Mouse (Mus musculus): Measurements from ENCODE around the gene Efhc1. TPM values are rescaled to one million over a fixed set of nuclear protein-coding genes. Genes with fewer than 3 reads are reported as not detected.

The Efhc1 gene
- polyA plus RNA-seq, 1 experiment from 2014 or later: 2.8 TPM

DNA sequence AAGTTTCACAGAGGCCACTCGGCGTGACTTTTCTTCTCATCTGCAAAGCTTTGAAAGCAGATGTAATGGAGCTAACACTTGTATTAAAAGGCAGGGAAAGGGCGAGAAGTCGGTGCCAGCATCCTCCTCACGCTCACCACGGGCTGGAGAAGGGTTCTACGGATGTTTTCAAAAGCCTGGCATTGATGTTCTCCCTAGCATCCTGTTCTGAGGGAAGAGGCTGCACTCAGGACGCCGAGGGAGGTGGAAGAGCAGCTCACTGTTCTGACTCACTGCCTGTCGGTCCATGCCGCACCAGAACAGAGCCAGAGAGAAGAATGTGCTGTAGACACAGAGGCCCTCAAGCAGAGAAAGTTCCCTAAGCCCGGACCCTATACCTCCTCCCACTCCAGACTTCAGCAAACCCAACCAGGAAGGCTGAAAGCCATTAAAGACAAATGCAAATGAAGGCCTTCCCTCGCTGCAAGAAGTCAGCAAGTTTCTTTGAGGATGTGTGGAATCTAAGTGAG lies 46.5 kb downstream of the Efhc1 start:
- DNase-seq (ENCODE audit: low spot score) (no peak), ATAC-seq (replicated peaks; ENCODE audit: insufficient number of reproducible peaks, low FRiP score, low TSS enrichment, low read depth) (no peak)
- Histone ChIP-seq H3K9me3 (replicated peaks; ENCODE audit: control insufficient read depth, low read length) (no peaks in the 10 kb centered on the region), H3K27me3 (ENCODE audit: control insufficient read depth, insufficient read depth, low read length) (no peaks in the 10 kb centered on the region), H3K9ac (replicated peaks; ENCODE audit: low read length) (no peak overlapping the region; the same call in 1 of the 2 replicates), H3K4me2 (ENCODE audit: low read depth, low read length) (no peak overlapping the region), H3K36me3 (replicated peaks; ENCODE audit: control insufficient read depth, insufficient read depth, low read depth, low read length) (no peaks in the 10 kb centered on the region), H3K4me3 (ENCODE audit: low read depth, low read length) (no peak overlapping the region), H3K27ac (replicated peaks; ENCODE audit: low read depth, low read length) (no peak overlapping the region), H3K4me1 (ENCODE audit: control insufficient read depth, insufficient read depth, low read length) (no peaks in the 10 kb centered on the region)
- WGBS: 56% methylated on average over 13 of the region's 13 CpGs

DNA sequence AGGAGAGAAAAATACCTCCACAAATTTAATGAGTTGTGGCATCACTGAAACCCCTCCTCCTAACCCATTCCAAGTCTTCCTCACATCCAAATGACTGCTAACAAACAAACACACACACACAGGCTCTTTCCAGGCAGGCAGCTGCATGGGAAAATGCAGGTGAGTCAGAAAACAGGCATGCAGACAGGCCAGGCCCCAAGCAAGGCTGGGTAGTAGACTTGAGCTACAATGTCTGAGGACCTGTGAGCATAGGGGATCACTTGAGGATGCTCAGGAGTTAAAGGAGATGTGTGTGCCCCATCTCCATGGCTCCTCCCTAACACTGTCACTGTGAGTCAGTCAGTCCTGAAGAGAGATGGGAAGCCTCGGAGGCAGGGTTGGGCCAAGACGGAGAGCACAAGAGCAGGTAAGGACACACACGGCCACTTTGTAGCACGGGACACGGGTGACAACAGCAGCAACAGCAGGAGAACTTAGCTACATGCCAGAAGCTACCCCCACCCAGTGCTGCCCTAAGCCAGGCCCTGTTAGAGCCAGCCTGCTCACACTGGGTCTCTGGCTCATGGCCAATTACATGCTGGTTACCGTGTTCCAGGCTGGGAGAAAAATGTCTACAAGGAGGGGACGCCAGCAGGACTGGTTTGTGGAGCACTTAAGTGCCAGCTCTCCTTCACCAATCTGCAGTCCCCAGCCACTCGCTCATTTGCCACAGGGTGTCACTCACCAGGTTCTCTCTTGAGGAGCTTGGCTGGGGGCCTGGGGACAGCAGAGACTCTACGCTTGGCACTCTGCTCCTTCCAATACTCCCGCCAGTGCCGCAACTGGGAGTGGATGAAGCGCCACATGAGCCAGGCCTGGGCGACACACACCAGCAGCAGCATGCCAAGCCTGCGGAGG lies 51.1 kb downstream of the Efhc1 start:
- Histone ChIP-seq H3K27me3 (ENCODE audit: control insufficient read depth, insufficient read depth, low read length) (no peaks in the 10 kb centered on the region), H3K27ac (replicated peaks; ENCODE audit: low read depth, low read length) (no peak overlapping the region), H3K4me1 (ENCODE audit: control insufficient read depth, insufficient read depth, low read length) (no peaks in the 10 kb centered on the region), H3K9ac (replicated peaks; ENCODE audit: low read length) (no peak overlapping the region), H3K4me2 (ENCODE audit: low read depth, low read length) (no peak overlapping the region), H3K36me3 (replicated peaks; ENCODE audit: control insufficient read depth, insufficient read depth, low read depth, low read length) (no peaks in the 10 kb centered on the region; the same call in 1 of the 2 replicates), H3K9me3 (replicated peaks; ENCODE audit: control insufficient read depth, low read length) (no peaks in the 10 kb centered on the region), H3K4me3 (ENCODE audit: low read depth, low read length) (no peak overlapping the region)
- DNase-seq (ENCODE audit: low spot score) (no peak), ATAC-seq (replicated peaks; ENCODE audit: insufficient number of reproducible peaks, low FRiP score, low TSS enrichment, low read depth) (no peak)
- WGBS: 99% methylated on average over 14 of the region's 14 CpGs

GRCm38 (mm10) chr1:21004596-21004995 lies 53.2 kb downstream of the Efhc1 start:
- Histone ChIP-seq H3K9me3 (replicated peaks; ENCODE audit: control insufficient read depth, low read length) (no peaks in the 10 kb centered on the region), H3K4me1 (ENCODE audit: control insufficient read depth, insufficient read depth, low read length) (no peaks in the 10 kb centered on the region; the same call in 1 of the 2 replicates), H3K4me2 (ENCODE audit: low read depth, low read length) (no peak overlapping the region), H3K27me3 (ENCODE audit: control insufficient read depth, insufficient read depth, low read length) (no peaks in the 10 kb centered on the region), H3K4me3 (ENCODE audit: low read depth, low read length) (no peak overlapping the region), H3K27ac (replicated peaks; ENCODE audit: low read depth, low read length) (no peak overlapping the region), H3K36me3 (replicated peaks; ENCODE audit: control insufficient read depth, insufficient read depth, low read depth, low read length) (no peaks in the 10 kb centered on the region; the same call in 1 of the 2 replicates), H3K9ac (replicated peaks; ENCODE audit: low read length) (no peak overlapping the region)
- ATAC-seq (replicated peaks; ENCODE audit: insufficient number of reproducible peaks, low FRiP score, low TSS enrichment, low read depth): no peak
- WGBS: 84% methylated on average over 8 of the region's 8 CpGs
- DNase-seq (ENCODE audit: low spot score): no peak

DNA sequence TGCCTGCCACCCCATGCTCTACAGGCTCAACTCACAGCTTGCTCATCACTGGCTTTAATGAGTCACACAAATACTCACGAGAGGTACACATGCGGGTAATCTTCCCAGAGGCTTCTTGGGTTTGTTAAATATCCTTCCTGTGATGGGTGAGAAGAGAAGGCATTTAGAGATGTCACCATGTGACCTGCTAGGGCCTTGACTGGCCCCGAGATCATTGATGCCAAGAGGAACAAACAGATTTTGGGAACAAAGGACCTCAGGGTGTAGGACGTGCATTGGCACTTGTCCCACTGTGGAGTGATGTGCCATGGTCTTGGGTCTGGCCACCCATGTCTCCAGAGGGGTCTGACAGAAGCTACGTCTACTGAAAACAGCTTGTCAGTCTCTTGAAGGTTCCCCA lies 55.3 kb downstream of the Efhc1 start:
- Histone ChIP-seq H3K4me1 (ENCODE audit: control insufficient read depth, insufficient read depth, low read length) (no peaks in the 10 kb centered on the region; the same call in 1 of the 2 replicates), H3K4me3 (ENCODE audit: low read depth, low read length) (no peak overlapping the region), H3K27ac (replicated peaks; ENCODE audit: low read depth, low read length) (no peak overlapping the region), H3K9ac (replicated peaks; ENCODE audit: low read length) (no peak overlapping the region), H3K4me2 (ENCODE audit: low read depth, low read length) (no peak overlapping the region), H3K27me3 (ENCODE audit: control insufficient read depth, insufficient read depth, low read length) (no peaks in the 10 kb centered on the region), H3K9me3 (replicated peaks; ENCODE audit: control insufficient read depth, low read length) (no peaks in the 10 kb centered on the region), H3K36me3 (replicated peaks; ENCODE audit: control insufficient read depth, insufficient read depth, low read depth, low read length) (no peaks in the 10 kb centered on the region; the same call in none of the 2 replicates)
- WGBS: 88% methylated on average over 5 of the region's 5 CpGs
- ATAC-seq (replicated peaks; ENCODE audit: insufficient number of reproducible peaks, low FRiP score, low TSS enrichment, low read depth) (no peak), DNase-seq (ENCODE audit: low spot score) (no peak)

GRCm38 (mm10) chr1:21007941-21008701 lies 56.7 kb downstream of the Efhc1 start:
- Histone ChIP-seq H3K27me3 (ENCODE audit: control insufficient read depth, insufficient read depth, low read length) (no peaks in the 10 kb centered on the region), H3K4me3 (ENCODE audit: low read depth, low read length) (no peak overlapping the region), H3K36me3 (replicated peaks; ENCODE audit: control insufficient read depth, insufficient read depth, low read depth, low read length) (no peaks in the 10 kb centered on the region; the same call in none of the 2 replicates), H3K9me3 (replicated peaks; ENCODE audit: control insufficient read depth, low read length) (no peaks in the 10 kb centered on the region), H3K9ac (replicated peaks; ENCODE audit: low read length) (no peak overlapping the region), H3K4me1 (ENCODE audit: control insufficient read depth, insufficient read depth, low read length) (no peaks in the 10 kb centered on the region; the same call in 1 of the 2 replicates), H3K27ac (replicated peaks; ENCODE audit: low read depth, low read length) (no peak overlapping the region), H3K4me2 (ENCODE audit: low read depth, low read length) (no peak overlapping the region)
- ATAC-seq (replicated peaks; ENCODE audit: insufficient number of reproducible peaks, low FRiP score, low TSS enrichment, low read depth): no peak
- 63% methylated on average over 7 of the region's 7 CpGs for WGBS
- DNase-seq (ENCODE audit: low spot score): no peak

DNA sequence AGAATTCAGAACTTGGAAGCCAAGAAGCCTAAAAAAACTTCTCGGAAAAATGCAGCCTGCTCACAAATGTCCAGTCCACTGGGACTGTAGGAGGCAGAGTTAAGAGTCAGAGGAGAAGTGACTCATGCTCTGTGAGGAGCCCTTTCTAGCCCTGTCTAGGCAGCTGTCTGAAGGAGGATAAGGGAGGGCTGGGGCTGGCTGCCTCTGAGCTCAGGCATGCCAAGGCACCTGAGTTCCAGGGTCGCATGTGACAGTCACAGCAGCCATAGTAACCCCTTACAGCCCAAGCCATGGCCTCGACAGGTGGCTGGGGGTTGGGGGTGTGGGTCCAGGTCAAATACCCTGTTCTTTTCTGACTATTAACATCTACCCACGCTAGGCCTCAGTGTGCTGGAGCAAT lies 57.5 kb downstream of the Efhc1 start:
- H3K4me3 ChIP-seq (ENCODE audit: low read depth, low read length): no peak overlapping the region
- H3K4me2 ChIP-seq (ENCODE audit: low read depth, low read length): no peak overlapping the region
- no peaks in the 10 kb centered on the region for H3K27me3 ChIP-seq (ENCODE audit: control insufficient read depth, insufficient read depth, low read length)
- no peaks in the 10 kb centered on the region for H3K9me3 ChIP-seq (replicated peaks; ENCODE audit: control insufficient read depth, low read length)
- ATAC-seq (replicated peaks; ENCODE audit: insufficient number of reproducible peaks, low FRiP score, low TSS enrichment, low read depth): no peak
- no peaks in the 10 kb centered on the region; the same call in 1 of the 2 replicates for H3K4me1 ChIP-seq (ENCODE audit: control insufficient read depth, insufficient read depth, low read length)
- H3K27ac ChIP-seq (replicated peaks; ENCODE audit: low read depth, low read length): no peak overlapping the region
- no peaks in the 10 kb centered on the region; the same call in none of the 2 replicates for H3K36me3 ChIP-seq (replicated peaks; ENCODE audit: control insufficient read depth, insufficient read depth, low read depth, low read length)
- H3K9ac ChIP-seq (replicated peaks; ENCODE audit: low read length): no peak overlapping the region
- 69% methylated on average over 4 of the region's 4 CpGs for WGBS
- no peak for DNase-seq (ENCODE audit: low spot score)

DNA sequence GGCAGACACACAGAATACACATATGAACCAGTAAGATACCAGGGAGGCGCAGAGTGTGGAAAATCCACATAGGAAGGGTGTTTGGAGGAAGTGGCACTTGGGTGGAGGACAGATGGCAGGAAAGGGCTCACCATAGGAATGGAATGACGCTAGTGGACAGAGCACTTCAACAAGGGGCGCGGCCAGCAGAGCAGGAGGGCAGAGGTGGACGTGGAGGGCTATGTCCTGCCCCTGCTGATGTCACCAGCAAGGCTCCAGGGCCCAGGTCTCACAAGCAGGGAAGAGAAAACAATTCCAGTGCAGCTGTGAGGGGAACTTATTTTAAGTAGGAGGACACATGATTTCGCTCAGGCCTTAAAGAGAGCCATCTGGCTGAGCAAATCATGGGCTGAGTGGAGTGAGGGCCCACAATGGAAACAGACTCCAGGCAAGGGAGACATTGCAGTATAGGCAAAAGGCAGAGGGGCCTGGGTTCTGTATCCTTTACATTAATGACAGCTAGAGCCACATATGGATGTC lies 58.9 kb downstream of the Efhc1 start:
- Histone ChIP-seq H3K36me3 (replicated peaks; ENCODE audit: control insufficient read depth, insufficient read depth, low read depth, low read length) (no peaks in the 10 kb centered on the region; the same call in 1 of the 2 replicates), H3K9ac (replicated peaks; ENCODE audit: low read length) (no peak overlapping the region), H3K4me3 (ENCODE audit: low read depth, low read length) (no peak overlapping the region), H3K4me1 (ENCODE audit: control insufficient read depth, insufficient read depth, low read length) (no peaks in the 10 kb centered on the region; the same call in 1 of the 2 replicates), H3K4me2 (ENCODE audit: low read depth, low read length) (no peak overlapping the region), H3K27me3 (ENCODE audit: control insufficient read depth, insufficient read depth, low read length) (no peaks in the 10 kb centered on the region), H3K27ac (replicated peaks; ENCODE audit: low read depth, low read length) (no peak overlapping the region), H3K9me3 (replicated peaks; ENCODE audit: control insufficient read depth, low read length) (no peaks in the 10 kb centered on the region)
- ATAC-seq (replicated peaks; ENCODE audit: insufficient number of reproducible peaks, low FRiP score, low TSS enrichment, low read depth): no peak
- WGBS: 76% methylated on average over 6 of the region's 6 CpGs
- no peak for DNase-seq (ENCODE audit: low spot score)
